Comparison of ENCODE assay signal across 12 mouse cellular contexts in the genomic region with DNA sequence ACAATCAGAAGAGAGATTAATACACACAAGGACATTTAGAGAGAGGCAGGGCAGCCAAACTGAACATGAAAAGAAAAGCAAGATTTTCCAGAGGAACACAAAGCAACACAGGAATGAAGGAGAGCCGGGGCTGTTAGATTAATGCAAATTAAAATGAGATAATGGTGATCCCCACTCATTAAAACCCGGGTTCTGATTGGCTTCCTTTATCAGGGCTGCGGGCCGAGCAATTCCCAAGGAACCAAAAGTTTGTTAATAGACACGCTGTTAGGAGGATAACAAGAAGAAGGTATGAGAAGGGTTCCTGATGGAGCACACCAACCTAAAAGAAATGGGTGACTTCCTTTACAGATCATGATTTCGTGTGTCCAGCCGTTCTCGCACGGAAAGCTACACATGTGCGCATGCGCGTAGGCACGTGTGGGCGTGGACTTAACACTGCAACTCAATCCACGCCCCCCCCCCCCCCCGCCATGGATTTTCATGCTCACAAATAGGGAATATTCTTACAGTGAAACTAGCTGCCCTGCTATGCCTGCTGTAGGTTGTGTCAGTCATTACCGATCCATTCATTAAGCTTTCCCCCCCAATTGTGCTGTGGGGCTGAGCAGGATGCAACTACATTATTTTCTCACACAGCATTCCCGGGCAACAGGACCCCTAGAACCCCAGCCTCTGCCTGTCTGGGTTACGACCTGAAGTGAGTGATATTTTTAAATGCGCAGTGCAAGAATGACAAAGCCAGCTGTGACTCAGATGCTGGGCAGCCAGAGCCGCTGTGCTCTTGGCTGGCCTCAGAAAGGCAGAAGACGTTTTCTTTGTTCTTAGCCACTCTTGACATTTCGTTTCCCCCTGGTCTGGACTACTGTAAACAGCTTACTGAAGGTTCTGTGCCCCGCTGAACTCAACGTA.
A peak's percentile ranks its signal among the peaks of the same experiment; 100 is the strongest.
DNase-seq lines count a peak whose midpoint lies in the region; ATAC-seq lines count a peak whose summit lies in the region.
"Had no signal": no experiment of that assay in that cellular context is flagged by ENCODE, and none has a peak within 500 bp of the region (broad histone marks: within the 10 kb centered on the region; RNA-seq: fewer than 3 reads in every experiment).

No protein-coding gene starts in this region.

- DNase-seq in embryonic facial prominence, embryonic 14.5 days (ENCODE audit: low spot score), result peak; percentile 20
- DNase-seq in embryonic facial prominence, embryonic 10.5 days (ENCODE audit: low spot score), result no peak
- peak; percentile 72 for DNase-seq in R1 (ENCODE audit: low read depth, low spot score)
- DNase-seq in frontal cortex, postnatal 10 days (ENCODE audit: low spot score in 2 of 2), result peak; percentile 47 to 54
- DNase-seq in left cerebral cortex, postnatal 36 days (ENCODE audit: low spot score in 2 of 2), result peak; percentile 48 to 50
- no peak for DNase-seq in kidney, postnatal 36 days
- no peak for DNase-seq in thymus, postnatal 25 days
- DNase-seq: adrenal gland, postnatal 25 days had no signal

- no peaks in the 10 kb centered on the region for H3K36me3 ChIP-seq in embryonic facial prominence, embryonic 14.5 days (ENCODE audit: control insufficient read depth, insufficient read depth, low read length)
- H3K36me3 ChIP-seq in embryonic facial prominence, embryonic 10.5 days (replicated peaks), result no peaks in the 10 kb centered on the region

- intact Hi-C loops in left cerebral cortex, postnatal 36 days (cut with DNase I), result no loop called here

- no peak overlapping the region for H3K9ac ChIP-seq in embryonic facial prominence, embryonic 14.5 days (ENCODE audit: low read depth, low read length)

- H3K4me1 ChIP-seq in embryonic facial prominence, embryonic 14.5 days (ENCODE audit: control insufficient read depth, insufficient read depth, low read length), result peaks cover 9% of the 10 kb centered on the region
- peaks cover 24% of the 10 kb centered on the region for H3K4me1 ChIP-seq in embryonic facial prominence, embryonic 10.5 days

- H3K4me3 ChIP-seq in embryonic facial prominence, embryonic 14.5 days (ENCODE audit: low read depth, low read length), result no peak overlapping the region
- no peak overlapping the region for H3K4me3 ChIP-seq in embryonic facial prominence, embryonic 10.5 days
- H3K4me3 ChIP-seq: erythroblast, embryonic 14.5 days had no signal

- no peaks in the 10 kb centered on the region for H3K27me3 ChIP-seq in embryonic facial prominence, embryonic 14.5 days (replicated peaks; ENCODE audit: control insufficient read depth, insufficient read depth, low read length)
- no peaks in the 10 kb centered on the region for H3K27me3 ChIP-seq in embryonic facial prominence, embryonic 10.5 days (replicated peaks; ENCODE audit: low read depth, poor library complexity, severe bottlenecking)

- 80% methylated on average over 25 of the region's 25 CpGs for WGBS in embryonic facial prominence, embryonic 14.5 days
- WGBS in embryonic facial prominence, embryonic 10.5 days, result 89% methylated on average over 25 of the region's 25 CpGs

- no peak overlapping the region for H3K27ac ChIP-seq in embryonic facial prominence, embryonic 14.5 days (replicated peaks; ENCODE audit: low read depth, low read length)
- no peak overlapping the region for H3K27ac ChIP-seq in embryonic facial prominence, embryonic 10.5 days (replicated peaks)
- H3K27ac ChIP-seq: macrophage had no signal

- ATAC-seq in embryonic facial prominence, embryonic 14.5 days (ENCODE audit: low read depth), result no peak
- no peak for ATAC-seq in megakaryocyte progenitor cell, adult 5-6 weeks (replicated peaks; ENCODE audit: poor library complexity)

- no peaks in the 10 kb centered on the region for H3K9me3 ChIP-seq in embryonic facial prominence, embryonic 14.5 days (ENCODE audit: control insufficient read depth, low read length)
- no peaks in the 10 kb centered on the region for H3K9me3 ChIP-seq in embryonic facial prominence, embryonic 10.5 days

- no peak overlapping the region for H3K4me2 ChIP-seq in embryonic facial prominence, embryonic 14.5 days (ENCODE audit: low read depth, low read length)
- H3K4me2 ChIP-seq: heart, embryonic 11.5 days had no signal

Comparison
In these comparisons a context has a peak if more than half of its experiments do, and no peak if none do; other contexts are left out.
1. DNase-seq: peak in embryonic facial prominence, embryonic 14.5 days (single experiment), R1 (single experiment), frontal cortex, postnatal 10 days (2 of 2) and left cerebral cortex, postnatal 36 days (2 of 2); none in embryonic facial prominence, embryonic 10.5 days (single experiment), kidney, postnatal 36 days (0 of 2) and thymus, postnatal 25 days (single experiment).